Mouse (Mus musculus) heart, postnatal 0 days (tissue): ENCODE results near the gene Phf13. TPM values are rescaled to one million over a fixed set of nuclear protein-coding genes. Genes with fewer than 3 reads are reported as not detected.

Experiments used
- ATAC-seq: fragments of 200-750 bp; cut with Nextera tagmentation; 2 replicates; pipeline ENCODE4 v1.8.0; 2017; ENCODE audit warnings: low read depth, moderate number of reproducible peaks, moderate library complexity; ENCODE audit not compliant: insufficient read depth
- DNase-seq: peaks from one replicate; pipeline ENCODE4 v3.0.0-alpha.2; 2016; ENCODE audit warnings: low spot score
- H3K27ac ChIP-seq: fragments of 300-500 bp; sonication (generic); 2 replicates; pipeline ENCODE4 v1.5.1; 2014; ENCODE audit warnings: low read depth, mild to moderate bottlenecking
- H3K27me3 ChIP-seq: fragments of 300-500 bp; sonication (generic); 2 replicates; pipeline ENCODE4 v1.6.1; 2014; ENCODE audit warnings: low read length, mixed read lengths; ENCODE audit not compliant: control insufficient read depth, insufficient read depth
- H3K36me3 ChIP-seq: fragments of 300-500 bp; sonication (generic); replicated peaks from 2 replicates; pipeline ENCODE4 v1.6.1; 2014; ENCODE audit warnings: low read length, mixed read lengths; ENCODE audit not compliant: control insufficient read depth, insufficient read depth
- H3K4me1 ChIP-seq: fragments of 300-500 bp; sonication (generic); 2 replicates; pipeline ENCODE4 v1.6.1; 2014; ENCODE audit warnings: antibody characterized with exemption; ENCODE audit not compliant: control insufficient read depth, insufficient read depth
- H3K4me2 ChIP-seq: fragments of 300-500 bp; sonication (generic); 2 replicates; pipeline ENCODE4 v1.6.1; 2014; ENCODE audit warnings: low read depth, mild to moderate bottlenecking, low read length, moderate library complexity
- H3K4me3 ChIP-seq: fragments of 300-500 bp; sonication (generic); 2 replicates; pipeline ENCODE4 v1.5.1; 2014; ENCODE audit warnings: low read depth, low read length
- H3K9ac ChIP-seq: fragments of 300-500 bp; sonication (generic); replicated peaks from 2 replicates; pipeline ENCODE4 v1.6.1; 2014; ENCODE audit warnings: low read depth, low read length, mixed read lengths
- H3K9me3 ChIP-seq: fragments of 300-500 bp; sonication (generic); replicated peaks from 2 replicates; pipeline ENCODE4 v1.6.1; 2016; ENCODE audit warnings: low read length; ENCODE audit not compliant: control insufficient read depth
- CTCF ChIP-seq: IDR thresholded peaks from 2 replicates; pipeline ENCODE4 v1.5.1; 2016; ENCODE audit warnings: antibody characterized with exemption, control low read depth, low read depth
- EP300 ChIP-seq: IDR thresholded peaks from 2 replicates; pipeline ENCODE4 v1.6.1; 2016; ENCODE audit warnings: antibody characterized with exemption, low read depth
- WGBS: fragments of 180-500 bp; shearing (Covaris S2); extraction: QIAGEN DNeasy Blood & Tissue Kit; methylation state at CpG from one replicate; pipeline ENCODE4 v1.1.7; 2014; 5-methylcytosine and 5-hydroxymethylcytosine counted together
- polyA plus RNA-seq: library from polyadenylated mRNA; unstranded; fragments of >200 nt; fragmentation: Nextera tagmentation; extraction: Ambion mirVana; gene quantifications from 2 replicates; pipeline ENCODE4 v1.2.1, GENCODE M21; 2015
- total RNA-seq: library from RNA; depleted of rRNA; stranded (reverse); fragments of >200 nt; gene quantifications from 2 replicates; pipeline ENCODE4 v1.2.3, GENCODE M21; 2014; ENCODE audit warnings: low replicate concordance; rRNA removed

The Phf13 gene
- total RNA-seq (8.0 and 10.7 TPM in 2 replicates), polyA plus RNA-seq (8.4 and 9.3 TPM in 2 replicates)

DNA sequence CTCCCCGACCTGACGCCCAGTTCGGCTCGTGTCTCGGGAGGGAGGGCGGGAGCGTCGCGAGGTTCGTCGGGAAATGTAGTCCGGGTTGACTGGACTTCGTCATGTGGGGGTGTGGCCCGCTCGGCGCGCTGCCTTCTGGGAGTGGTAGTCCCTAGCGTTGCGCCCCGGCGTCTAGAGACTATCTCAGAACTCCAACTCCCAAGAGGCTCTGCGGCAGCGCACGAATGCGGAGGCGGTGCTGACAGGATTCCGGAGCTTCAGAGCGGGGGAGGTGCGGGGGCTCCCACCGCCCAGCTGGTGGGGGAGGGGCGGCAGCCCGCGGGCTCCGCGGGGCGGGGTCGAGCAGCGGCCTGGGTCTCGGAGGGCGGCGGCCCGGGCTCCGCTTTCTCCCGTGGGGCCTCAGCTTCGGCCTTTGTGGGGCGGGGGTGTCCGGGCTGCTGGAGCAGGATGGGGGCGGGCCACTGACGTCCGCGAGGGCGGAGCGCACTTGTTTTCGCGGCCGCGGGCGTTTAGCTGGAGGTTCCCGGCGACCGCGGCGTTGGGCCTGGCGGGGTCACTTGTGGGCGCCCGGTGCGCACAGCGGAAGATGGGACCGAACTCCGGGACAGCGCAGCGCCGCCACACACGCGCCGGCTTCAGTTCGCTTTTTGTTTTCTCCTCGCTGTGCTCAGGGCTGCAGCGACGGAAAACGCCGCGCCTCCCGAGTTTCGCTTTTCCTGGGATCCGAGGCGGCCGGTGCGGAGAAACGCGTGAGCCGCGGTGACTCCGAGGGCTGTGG, at the start of gene Phf13:
Gene Phf13 (minus strand): TSS at position 86 of the 778 bp plus-strand sequence.
- peak; percentile 76 for TF ChIP-seq EP300
- TF ChIP-seq CTCF = no peak
- H3K27me3 ChIP-seq = no peaks in the 10 kb centered on the region
- H3K9ac ChIP-seq = peak within 1 kb of the TSS; percentile 94
- H3K9me3 ChIP-seq = no peaks in the 10 kb centered on the region
- peaks cover 12% of the 10 kb centered on the region for H3K4me1 ChIP-seq
- peak within 1 kb of the TSS; percentile 97 for H3K27ac ChIP-seq
- DNase-seq (peak; percentile 99), ATAC-seq (peak; percentile 94)
- peak within 1 kb of the TSS; percentile 99 for H3K4me2 ChIP-seq
- peak within 1 kb of the TSS; percentile 99 for H3K4me3 ChIP-seq
- under 1% methylated on average over 86 of the region's 94 CpGs for WGBS
- H3K36me3 ChIP-seq = peaks cover 10% of the 10 kb centered on the region

- H3K9ac ChIP-seq = no peak overlapping the region
- no peak for TF ChIP-seq EP300
- TF ChIP-seq CTCF = no peak
- no peak overlapping the region for H3K4me3 ChIP-seq
- DNase-seq (no peak), ATAC-seq (no peak)
- H3K36me3 ChIP-seq = peaks cover 73% of the 10 kb centered on the region
- WGBS = 86% methylated on average over 6 of the region's 6 CpGs
- H3K4me1 ChIP-seq = peaks cover 8% of the 10 kb centered on the region; the same call in 1 of the 2 replicates
- no peaks in the 10 kb centered on the region for H3K27me3 ChIP-seq
- no peak overlapping the region for H3K27ac ChIP-seq
- no peak overlapping the region for H3K4me2 ChIP-seq
- no peaks in the 10 kb centered on the region for H3K9me3 ChIP-seq
These were observed 48.6 kb upstream of the Phf13 start for GRCm38 (mm10) chr4:152044609-152045008.

- Histone ChIP-seq H3K4me1 (peaks cover 8% of the 10 kb centered on the region; the same call in 1 of the 2 replicates), H3K27me3 (no peaks in the 10 kb centered on the region), H3K36me3 (peaks cover 66% of the 10 kb centered on the region), H3K9ac (no peak overlapping the region), H3K4me2 (no peak overlapping the region), H3K9me3 (no peaks in the 10 kb centered on the region), H3K4me3 (no peak overlapping the region), H3K27ac (no peak overlapping the region)
- DNase-seq (no peak), ATAC-seq (no peak)
- TF ChIP-seq CTCF = no peak
- TF ChIP-seq EP300 = no peak
- WGBS = 90% methylated on average over 3 of the region's 3 CpGs
These were observed 47.1 kb upstream of the Phf13 start for GRCm38 (mm10) chr4:152043171-152043570.

DNA sequence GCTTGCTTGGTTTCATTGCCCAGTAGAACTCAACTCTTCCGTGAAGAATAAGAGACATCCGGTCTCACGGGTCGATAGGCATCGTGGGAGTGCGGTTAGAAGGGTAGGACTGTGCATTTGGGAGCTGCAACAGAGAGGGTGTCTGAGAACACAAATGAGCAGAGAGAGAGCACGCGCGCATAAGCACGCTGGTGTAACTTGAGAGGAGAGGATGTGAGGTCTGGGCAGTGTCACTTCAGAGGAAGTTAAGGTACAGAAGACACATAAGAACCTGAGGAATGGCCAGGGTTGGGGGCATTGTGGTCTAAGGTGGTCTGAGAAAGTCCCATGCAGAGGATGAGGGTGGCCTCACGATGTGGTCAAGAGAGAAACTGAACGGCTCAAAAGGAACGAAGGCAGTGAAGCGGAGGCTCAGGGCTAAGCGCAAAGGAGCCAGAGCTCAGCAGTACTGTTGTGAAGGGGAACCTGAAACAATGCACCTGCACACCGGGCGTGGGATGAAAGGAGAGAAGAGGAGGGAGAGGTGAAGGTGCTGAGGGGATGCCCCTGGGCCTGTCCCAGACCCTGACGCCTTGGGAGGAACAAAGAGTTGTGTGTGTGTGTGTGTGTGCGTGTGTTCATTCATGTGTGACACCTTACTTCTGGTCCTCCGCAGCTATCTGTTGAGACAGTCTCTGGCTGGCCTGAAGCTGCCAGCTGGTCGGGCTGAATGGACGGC, 46.0 kb upstream of the Phf13 start:
- Histone ChIP-seq H3K27ac (no peak overlapping the region), H3K27me3 (no peaks in the 10 kb centered on the region), H3K9me3 (no peaks in the 10 kb centered on the region), H3K36me3 (peaks cover 56% of the 10 kb centered on the region), H3K4me2 (no peak overlapping the region), H3K4me1 (peaks cover 8% of the 10 kb centered on the region; the same call in 1 of the 2 replicates), H3K4me3 (no peak overlapping the region), H3K9ac (no peak overlapping the region)
- TF ChIP-seq CTCF = no peak
- TF ChIP-seq EP300 = no peak
- ATAC-seq = no peak
- WGBS = 95% methylated on average over 22 of the region's 22 CpGs
- no peak for DNase-seq

DNA sequence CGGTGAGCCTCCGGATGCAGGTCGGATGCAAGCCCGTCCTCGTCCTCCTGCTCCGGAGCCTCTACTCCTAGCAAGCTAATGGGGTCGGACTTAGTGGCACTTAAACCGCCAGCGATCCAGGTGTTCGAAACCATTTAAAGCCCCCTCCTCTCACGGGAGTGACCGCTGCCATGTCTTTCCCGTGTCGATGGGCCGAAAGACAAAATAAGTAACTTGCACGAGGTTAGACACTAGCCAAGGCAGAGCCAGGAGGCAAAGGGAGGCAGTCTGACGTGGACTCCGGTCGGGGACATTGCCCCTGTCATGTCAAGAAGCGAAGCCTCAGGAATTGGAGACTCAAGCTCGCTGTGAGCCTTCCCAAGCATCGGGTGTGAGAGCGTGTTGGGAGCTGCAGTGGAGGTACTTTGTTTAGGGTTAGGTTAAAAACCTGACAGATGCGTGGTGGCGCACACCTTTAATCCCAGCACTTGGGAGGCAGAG, 43.8 kb upstream of the Phf13 start:
- peak overlapping the region; percentile 51; the same call in 1 of the 2 replicates for H3K27ac ChIP-seq
- H3K27me3 ChIP-seq = no peaks in the 10 kb centered on the region
- no peak for ATAC-seq
- H3K36me3 ChIP-seq = peaks cover 38% of the 10 kb centered on the region
- H3K4me3 ChIP-seq = peak overlapping the region; percentile 98
- DNase-seq = no peak
- TF ChIP-seq CTCF (no peak), EP300 (no peak)
- 3% methylated on average over 25 of the region's 25 CpGs for WGBS
- peaks cover 8% of the 10 kb centered on the region; the same call in 1 of the 2 replicates for H3K4me1 ChIP-seq
- no peaks in the 10 kb centered on the region for H3K9me3 ChIP-seq
- H3K9ac ChIP-seq = peak overlapping the region; percentile 95
- peak overlapping the region; percentile 100 for H3K4me2 ChIP-seq
